Mouse (Mus musculus): ENCODE measurements around the gene Mcm2.

DNA sequence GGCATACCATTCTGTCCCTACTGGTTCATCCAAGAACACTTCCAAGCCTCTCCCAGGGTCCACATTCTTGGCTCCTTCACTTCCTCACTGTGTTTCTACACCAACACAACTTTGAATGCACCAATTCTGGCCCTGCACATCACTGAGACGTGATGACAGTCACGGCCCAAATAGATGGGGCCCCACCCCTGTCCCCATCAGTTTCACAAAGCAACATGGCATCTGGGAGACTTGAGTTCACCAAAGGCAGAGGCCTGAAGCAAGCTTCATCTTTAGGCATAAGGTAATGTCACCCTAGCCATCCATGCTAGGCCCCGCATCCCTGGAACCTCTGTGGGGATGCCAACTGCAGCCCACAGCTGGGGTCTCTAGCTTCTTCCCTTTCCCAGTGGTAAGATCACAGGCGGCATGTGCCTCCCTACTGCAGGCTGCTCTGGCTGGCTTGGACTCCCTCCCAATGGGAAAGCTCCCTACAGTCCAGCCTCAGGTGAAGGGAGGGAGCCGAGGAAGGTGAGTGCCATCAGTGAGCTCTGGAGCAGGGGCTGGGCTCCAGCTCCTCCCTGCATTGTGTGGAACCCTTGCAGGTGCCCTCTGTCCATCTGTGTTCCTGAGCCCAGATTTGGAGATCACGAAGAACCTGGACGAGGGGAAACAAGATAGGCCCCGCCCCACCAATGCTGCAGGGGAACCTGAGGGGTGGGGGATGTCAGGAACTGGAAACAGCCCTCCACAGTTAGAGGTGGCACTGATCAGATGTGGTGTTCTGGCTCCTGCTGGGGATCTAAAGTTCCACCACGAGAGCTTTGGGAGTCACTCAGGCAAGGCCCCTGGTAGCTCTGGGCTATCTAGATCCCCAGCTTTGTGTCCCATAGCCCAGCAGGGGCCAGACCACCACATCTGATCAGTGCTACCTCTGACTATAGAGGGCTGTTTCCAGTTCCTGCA is 54.5 kb downstream of the Mcm2 start:
- TF ChIP-seq CTCF (IDR thresholded peaks at IDR 0.05; ENCODE audit: low read depth, low read length) (no peak), GATA1 (IDR thresholded peaks at IDR 0.05; ENCODE audit: borderline replicate concordance, low read length) (no peak), TAL1 (conservative IDR thresholded peaks at IDR 0.05; ENCODE audit: low read depth, low read length) (no peak), GATA2 (IDR thresholded peaks at IDR 0.05; ENCODE audit: borderline replicate concordance, low read depth, low read length) (no peak)
